Mouse (Mus musculus): ENCODE measurements around the gene Caprin1. TPM values are rescaled to one million over a fixed set of nuclear protein-coding genes. Genes with fewer than 3 reads are reported as not detected.

Caprin1 gene
- polyA plus RNA-seq, 1 experiment from 2014 or later, result 300 TPM

Small RNA genes lying within 50 kb of the gene (microRNA-seq; reads per million reads assigned to microRNA genes)
- gene Gm22757 (ENCODE audit: borderline number of aligned reads), result not detected
- gene Gm22761 (ENCODE audit: borderline number of aligned reads), result not detected

Other genes with a start within 250 kb of the Caprin1 start
- gene Abtb2, start 231.3 kb downstream of the Caprin1 start, polyA plus RNA-seq (2014; fragmentation: Nextera tagmentation; extraction: Ambion mirVana), result 14.2 and 14.5 TPM in 2 replicates
- 21.9 and 22.5 TPM in 2 replicates for gene Nat10, start 36.4 kb downstream of the Caprin1 start, polyA plus RNA-seq (2014; fragmentation: Nextera tagmentation; extraction: Ambion mirVana)
- 22.3 and 23.8 TPM in 2 replicates for gene Lmo2, start 160.3 kb upstream of the Caprin1 start, polyA plus RNA-seq (2014; fragmentation: Nextera tagmentation; extraction: Ambion mirVana)
- gene Fbxo3, start 230.1 kb upstream of the Caprin1 start, polyA plus RNA-seq (2014; fragmentation: Nextera tagmentation; extraction: Ambion mirVana), result 47.3 and 50.7 TPM in 2 replicates
- gene 4931422A03Rik, start 230.7 kb upstream of the Caprin1 start, polyA plus RNA-seq (2014; fragmentation: Nextera tagmentation; extraction: Ambion mirVana), result 1.3 and 2.5 TPM in 2 replicates

Measured in embryonic facial prominence, embryonic 14.5 days (tissue).